Mouse (Mus musculus) layer of hippocampus, postnatal 25 days (tissue): ENCODE results near the gene Svop. TPM values are rescaled to one million over a fixed set of nuclear protein-coding genes. Genes with fewer than 3 reads are reported as not detected.

ENCODE experiments used
- total RNA-seq, 2 experiments: library from RNA; stranded (reverse); gene quantifications; 2 replicates each; pipeline ENCODE4 v1.2.3; 2021

The Svop gene
- total RNA-seq, 2 experiments from 2014 or later: 169 to 187 TPM

Other genes with a start within 250 kb of the Svop start
- 10 to 100 TPM; 82.7 to 91.6 TPM for gene Coro1c, start 182.8 kb downstream of the Svop start, total RNA-seq
- 10 to 100 TPM; 22.9 to 27.6 TPM for gene Ssh1, start 97.7 kb downstream of the Svop start, total RNA-seq
- gene Dao, start 87.9 kb downstream of the Svop start, total RNA-seq: not detected
- gene Usp30, start 26.1 kb downstream of the Svop start, total RNA-seq: 10 to 100 TPM; 35.5 to 40.0 TPM
- gene Alkbh2, start 36.6 kb upstream of the Svop start, total RNA-seq: 1 to 10 TPM; 3.8 to 4.2 TPM
- gene Ung, start 38.8 kb upstream of the Svop start, total RNA-seq: 1 to 10 TPM; 3.4 to 3.5 TPM
- gene Acacb, start 55.0 kb upstream of the Svop start, total RNA-seq: 1 to 10 TPM; 6.1 to 6.5 TPM
- not detected for gene Foxn4, start 182.2 kb upstream of the Svop start, total RNA-seq
- gene Myo1h, start 197.6 kb upstream of the Svop start, total RNA-seq: 1 to 10 TPM; 2.4 to 2.7 TPM